Comparison of ENCODE assay signal across 8 mouse cellular contexts in the genomic region with DNA sequence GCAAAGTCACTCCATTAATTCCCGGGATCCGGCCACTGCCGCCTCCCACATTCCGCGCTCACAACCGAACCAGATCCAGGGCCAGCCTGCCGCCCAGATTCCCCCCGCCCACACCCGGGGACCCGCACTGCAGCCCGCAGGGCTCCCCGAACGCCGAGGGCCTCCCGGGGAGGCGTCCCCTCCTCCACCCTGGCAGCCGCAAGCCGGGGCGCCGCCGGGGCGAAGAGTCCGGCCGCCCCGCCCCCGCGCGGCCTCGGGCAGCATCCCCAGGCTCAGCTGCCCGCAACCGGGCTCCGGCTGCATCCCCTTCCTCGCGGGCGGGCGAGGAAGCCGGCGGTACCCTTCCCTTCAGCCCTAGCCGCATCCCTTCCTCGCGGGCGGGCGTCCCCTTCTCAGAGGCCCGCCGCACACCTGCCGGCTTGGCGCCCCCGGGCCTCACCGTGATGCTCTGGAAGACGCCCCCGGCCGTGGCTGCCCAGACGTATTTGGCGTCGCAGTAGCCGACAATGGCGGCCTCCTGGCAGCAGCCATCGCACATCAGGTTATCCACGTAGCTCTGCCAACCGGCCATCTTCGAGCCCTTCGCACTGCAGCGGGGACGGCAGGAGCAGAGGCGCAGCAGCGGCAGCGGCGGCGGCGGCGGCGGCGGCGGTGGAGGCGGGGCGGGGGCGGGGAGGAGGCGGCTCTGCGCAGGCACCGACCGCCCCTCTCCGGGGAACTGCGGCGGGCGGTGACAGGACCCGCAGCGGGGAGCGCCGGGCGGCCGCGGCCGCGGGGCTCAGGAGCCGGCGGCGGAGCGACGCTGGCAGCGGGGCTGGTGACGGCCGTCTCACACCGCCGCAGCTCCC. TPM values are rescaled to one million over a fixed set of nuclear protein-coding genes. Genes with fewer than 3 reads are reported as not detected.
A peak's percentile ranks its signal among the peaks of the same experiment; 100 is the strongest.
DNase-seq lines count a peak whose midpoint lies in the region; ATAC-seq lines count a peak whose summit lies in the region.

No protein-coding gene starts in this region.

- peak; percentile 41 for DNase-seq in ES-CJ7 (ENCODE audit: low read depth, low spot score)
- peak; percentile 79 for DNase-seq in cerebellum, adult 11-12 months
- DNase-seq in frontal cortex, postnatal 10 days (ENCODE audit: low spot score in 2 of 2): peak; percentile 50 to 66
- DNase-seq in hindbrain, embryonic 11.5 days (ENCODE audit: low spot score): peak; percentile 74
- peak; percentile 56 to 64 for DNase-seq in layer of hippocampus, postnatal 25 days (ENCODE audit: extremely low spot score in 1 of 2, low spot score in 1 of 2)
- peak; percentile 55 for DNase-seq in lung, postnatal 14 days
- peak; percentile 68 for DNase-seq in retina, postnatal 1 day
- DNase-seq in thymus, postnatal 4 days: peak; percentile 74

- H3K9ac ChIP-seq in hindbrain, embryonic 11.5 days (ENCODE audit: low read depth, low read length): peak overlapping the region; percentile 82

- H3K27ac ChIP-seq in hindbrain, embryonic 11.5 days (ENCODE audit: low read depth, low read length): peak overlapping the region; percentile 99

- peak overlapping the region; percentile 77 for H3K4me3 ChIP-seq in hindbrain, embryonic 11.5 days (ENCODE audit: low read depth, low read length)

- H3K36me3 ChIP-seq in hindbrain, embryonic 11.5 days (ENCODE audit: control insufficient read depth, insufficient read depth, low read length): peaks cover 3% of the 10 kb centered on the region

- no peaks in the 10 kb centered on the region for H3K4me1 ChIP-seq in hindbrain, embryonic 11.5 days (replicated peaks; ENCODE audit: control insufficient read depth, insufficient read depth, low read length)

- no peaks in the 10 kb centered on the region for H3K27me3 ChIP-seq in hindbrain, embryonic 11.5 days (ENCODE audit: control insufficient read depth, insufficient read depth, low read length)

- no peaks in the 10 kb centered on the region for H3K9me3 ChIP-seq in hindbrain, embryonic 11.5 days (ENCODE audit: control insufficient read depth, low read length)

- under 1% methylated on average over 46 of the region's 104 CpGs for WGBS in hindbrain, embryonic 11.5 days

- peak overlapping the region; percentile 70 for H3K4me2 ChIP-seq in hindbrain, embryonic 11.5 days (replicated peaks; ENCODE audit: low read depth, low read length)

- peak; percentile 85 for ATAC-seq in hindbrain, embryonic 11.5 days (ENCODE audit: low FRiP score)

RNA-seq across cellular contexts. Expression of a gene that starts 0.7 kb away (rescaled TPM):
- polyA plus RNA-seq in hindbrain, embryonic 11.5 days (2014; fragmentation: Nextera tagmentation; extraction: Ambion mirVana): 305 and 329 TPM in 2 replicates
- 100 to 1,000 TPM; 542 to 588 TPM for total RNA-seq in layer of hippocampus, postnatal 25 days (2021)

Comparison
In these comparisons a context has a peak if more than half of its experiments do, and no peak if none do; other contexts are left out.
1. Peak in every context shown above with its lines: DNase-seq, ATAC-seq, H3K4me3 ChIP-seq and H3K27ac ChIP-seq.